Mouse (Mus musculus): ENCODE measurements around the gene D11Wsu47e. TPM values are rescaled to one million over a fixed set of nuclear protein-coding genes. Genes with fewer than 3 reads are reported as not detected.
"Not testable (repeated sequence)": the region's sequence is repeated elsewhere in the genome, so short reads cannot be mapped to it uniquely, and the experiment has no call there.

The D11Wsu47e gene
- polyA plus RNA-seq, 1 experiment from 2014 or later, result 19.2 TPM

GRCm38 (mm10) chr11:113654561-113655270, 29.5 kb upstream of the D11Wsu47e start:
- Histone ChIP-seq H3K4me2 (no peak overlapping the region), H3K4me1 (peaks cover 33% of the 10 kb centered on the region)
- no peak for ATAC-seq (ENCODE audit: insufficient number of reproducible peaks, low FRiP score, low TSS enrichment, low read depth)

GRCm38 (mm10) chr11:113656511-113656932, 27.7 kb upstream of the D11Wsu47e start:
- peaks cover 94% of the 10 kb centered on the region for H3K36me3 ChIP-seq
- no peak overlapping the region for H3K27ac ChIP-seq
- peaks cover 21% of the 10 kb centered on the region for H3K4me1 ChIP-seq
- H3K27me3 ChIP-seq, result no peaks in the 10 kb centered on the region
- H3K9me3 ChIP-seq, result no peaks in the 10 kb centered on the region
- no peak for ATAC-seq (ENCODE audit: insufficient number of reproducible peaks, low FRiP score, low TSS enrichment, low read depth)
- H3K9ac ChIP-seq, result no peak overlapping the region
- WGBS, result 87% methylated on average over 8 of the region's 8 CpGs
- H3K4me2 ChIP-seq, result no peak overlapping the region
- no peak overlapping the region for H3K4me3 ChIP-seq

More at GRCm38 (mm10) chr11:113654561-113655270, 29.5 kb upstream of the D11Wsu47e start:
- Histone ChIP-seq H3K9ac (no peak overlapping the region), H3K36me3 (peaks cover 79% of the 10 kb centered on the region), H3K27me3 (no peaks in the 10 kb centered on the region), H3K9me3 (no peaks in the 10 kb centered on the region), H3K4me3 (no peak overlapping the region), H3K27ac (peak overlapping the region; percentile 54; the same call in 1 of the 2 replicates)
- WGBS, result 32% methylated on average over 18 of the region's 18 CpGs

DNA sequence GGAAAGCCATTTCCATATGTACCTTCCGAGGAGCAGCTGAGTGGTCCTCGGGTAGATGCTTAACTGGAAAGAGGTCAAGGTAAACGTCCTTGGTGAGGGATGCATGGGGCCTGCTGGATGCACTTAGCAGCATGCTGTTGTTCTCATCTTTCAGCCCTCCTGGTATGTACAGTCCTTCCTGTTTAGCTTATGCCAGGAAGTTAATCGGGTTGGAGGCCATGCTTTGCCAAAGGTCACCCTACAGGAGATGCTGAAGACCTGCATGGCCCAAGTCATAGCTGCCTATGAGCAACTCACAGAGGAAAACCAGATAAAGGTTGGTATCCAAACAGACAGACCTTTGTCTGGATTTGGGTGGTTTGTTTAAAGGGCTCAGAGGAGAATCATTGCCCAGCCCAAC, 27.0 kb upstream of the D11Wsu47e start:
- ATAC-seq (ENCODE audit: insufficient number of reproducible peaks, low FRiP score, low TSS enrichment, low read depth), result no peak
- Histone ChIP-seq H3K36me3 (peaks cover 95% of the 10 kb centered on the region), H3K27ac (no peak overlapping the region), H3K4me2 (no peak overlapping the region), H3K4me1 (peaks cover 18% of the 10 kb centered on the region), H3K9me3 (no peaks in the 10 kb centered on the region), H3K9ac (no peak overlapping the region), H3K4me3 (no peak overlapping the region), H3K27me3 (no peaks in the 10 kb centered on the region)
- 68% methylated on average over 4 of the region's 4 CpGs for WGBS

DNA sequence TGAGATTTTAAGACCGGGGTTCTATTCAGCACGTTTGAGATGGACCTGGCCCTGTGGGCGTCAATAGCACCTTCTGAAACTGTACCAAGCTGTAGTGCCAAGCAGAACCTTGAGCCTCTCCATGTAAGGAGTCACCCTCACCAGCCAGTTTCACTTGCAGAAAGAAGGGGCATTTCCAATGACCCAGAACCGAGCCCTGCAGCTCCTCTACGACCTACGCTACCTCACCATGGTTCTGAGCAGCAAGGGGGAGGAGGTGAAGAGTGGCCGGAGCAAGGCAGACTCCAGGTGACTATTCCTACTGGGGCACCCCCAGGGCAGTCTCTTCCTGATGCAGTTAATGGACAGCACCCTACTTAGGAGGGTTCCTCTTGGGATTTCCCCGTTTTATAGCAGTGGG, 25.9 kb upstream of the D11Wsu47e start:
- Histone ChIP-seq H3K4me1 (peaks cover 18% of the 10 kb centered on the region), H3K4me2 (no peak overlapping the region), H3K9me3 (no peaks in the 10 kb centered on the region), H3K27ac (no peak overlapping the region), H3K36me3 (peaks cover 92% of the 10 kb centered on the region), H3K27me3 (no peaks in the 10 kb centered on the region), H3K4me3 (no peak overlapping the region), H3K9ac (no peak overlapping the region)
- 85% methylated on average over 8 of the region's 8 CpGs for WGBS
- no peak for ATAC-seq (ENCODE audit: insufficient number of reproducible peaks, low FRiP score, low TSS enrichment, low read depth)

GRCm38 (mm10) chr11:113658763-113659162, 25.4 kb upstream of the D11Wsu47e start:
- no peak overlapping the region for H3K4me2 ChIP-seq
- H3K27me3 ChIP-seq, result no peaks in the 10 kb centered on the region
- ATAC-seq (ENCODE audit: insufficient number of reproducible peaks, low FRiP score, low TSS enrichment, low read depth), result no peak
- H3K9ac ChIP-seq, result no peak overlapping the region
- H3K4me3 ChIP-seq, result no peak overlapping the region
- H3K27ac ChIP-seq, result no peak overlapping the region
- H3K9me3 ChIP-seq, result no peaks in the 10 kb centered on the region
- peaks cover 17% of the 10 kb centered on the region for H3K4me1 ChIP-seq
- H3K36me3 ChIP-seq, result peaks cover 92% of the 10 kb centered on the region
- 78% methylated on average over 4 of the region's 4 CpGs for WGBS

DNA sequence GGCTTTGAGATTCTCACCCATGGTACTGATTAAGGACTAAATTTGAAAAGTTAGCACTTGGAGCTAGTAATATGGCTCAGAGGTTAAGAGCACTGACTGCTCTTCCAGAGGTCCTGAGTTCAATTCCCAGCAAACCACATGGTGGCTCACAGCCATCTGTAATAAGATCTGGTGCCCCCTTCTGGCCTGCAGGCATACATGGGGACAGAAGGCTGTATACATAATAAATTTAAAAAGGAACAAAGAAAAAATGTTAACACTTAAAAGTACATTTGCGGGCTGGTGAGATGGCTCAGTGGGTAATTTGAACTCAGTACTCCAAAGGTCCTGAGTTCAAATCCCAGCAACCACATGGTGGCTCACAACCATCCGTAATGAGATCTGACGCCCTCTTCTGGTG, 24.0 kb upstream of the D11Wsu47e start:
- H3K27ac ChIP-seq; H3K4me3 ChIP-seq; H3K9me3 ChIP-seq; H3K9ac ChIP-seq; ATAC-seq (ENCODE audit: insufficient number of reproducible peaks, low FRiP score, low TSS enrichment, low read depth); H3K27me3 ChIP-seq; H3K4me2 ChIP-seq; H3K4me1 ChIP-seq: not testable (repeated sequence)
- 94% methylated on average over 3 of the region's 3 CpGs for WGBS
- H3K36me3 ChIP-seq, result peaks cover 86% of the 10 kb centered on the region

DNA sequence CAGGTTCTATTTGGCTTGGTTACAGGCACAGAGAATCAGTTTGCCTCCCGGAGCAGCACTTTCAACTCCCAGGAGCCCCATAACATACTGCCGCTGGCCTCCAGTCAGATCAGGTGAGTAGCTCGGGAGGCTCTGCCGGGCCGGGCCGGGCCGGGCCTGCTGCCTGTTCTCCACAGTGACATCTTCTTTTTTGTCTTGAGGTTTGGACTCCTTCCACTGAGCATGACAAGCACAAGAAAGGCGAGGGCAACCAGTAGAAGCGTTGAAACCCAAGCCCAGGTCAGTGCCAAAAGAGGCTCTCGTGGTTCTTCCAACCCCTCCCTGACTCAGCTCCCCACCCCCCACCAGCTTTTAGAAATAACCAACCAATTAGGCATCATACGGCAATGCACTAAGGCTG, 23.3 kb upstream of the D11Wsu47e start:
- no peaks in the 10 kb centered on the region for H3K27me3 ChIP-seq
- H3K36me3 ChIP-seq, result peaks cover 78% of the 10 kb centered on the region
- no peaks in the 10 kb centered on the region for H3K9me3 ChIP-seq
- WGBS, result 85% methylated on average over 11 of the region's 11 CpGs
- no peak overlapping the region for H3K9ac ChIP-seq
- H3K4me3 ChIP-seq, result no peak overlapping the region
- H3K4me2 ChIP-seq, result no peak overlapping the region
- no peak for ATAC-seq (ENCODE audit: insufficient number of reproducible peaks, low FRiP score, low TSS enrichment, low read depth)
- H3K27ac ChIP-seq, result no peak overlapping the region
- no peaks in the 10 kb centered on the region for H3K4me1 ChIP-seq

DNA sequence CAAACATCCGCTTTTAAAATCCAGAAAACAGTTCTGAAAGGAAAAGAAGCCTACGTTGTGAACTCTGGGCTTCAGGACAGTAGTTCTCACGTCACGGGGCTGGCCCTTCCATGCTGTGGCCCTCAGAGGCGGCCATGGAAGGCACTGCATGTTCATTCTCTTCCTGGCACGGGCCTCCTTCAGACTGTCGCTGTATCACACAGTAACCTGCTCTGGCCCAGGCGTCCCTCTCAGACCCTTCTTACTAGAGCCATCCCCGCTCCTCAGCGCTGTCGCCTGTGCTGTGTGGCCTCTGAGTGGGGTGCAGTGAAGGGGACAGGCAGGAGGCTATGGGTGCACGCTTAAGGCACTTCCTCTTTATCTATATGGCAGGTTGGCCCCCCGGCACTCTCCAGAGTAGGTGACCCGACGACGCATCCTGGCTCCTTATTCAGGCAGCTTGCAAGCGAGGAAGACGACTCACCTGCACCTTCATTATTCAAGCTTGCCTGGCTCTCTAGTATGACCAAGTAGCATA, 22.3 kb upstream of the D11Wsu47e start:
- Histone ChIP-seq H3K4me2 (no peak overlapping the region), H3K9me3 (no peaks in the 10 kb centered on the region), H3K4me3 (no peak overlapping the region), H3K36me3 (peaks cover 69% of the 10 kb centered on the region), H3K4me1 (no peaks in the 10 kb centered on the region), H3K27me3 (no peaks in the 10 kb centered on the region), H3K27ac (no peak overlapping the region), H3K9ac (no peak overlapping the region)
- 91% methylated on average over 18 of the region's 18 CpGs for WGBS
- no peak for ATAC-seq (ENCODE audit: insufficient number of reproducible peaks, low FRiP score, low TSS enrichment, low read depth)

- 73% methylated on average over 2 of the region's 2 CpGs for WGBS
- ATAC-seq (ENCODE audit: insufficient number of reproducible peaks, low FRiP score, low TSS enrichment, low read depth), result no peak
- Histone ChIP-seq H3K9me3 (no peaks in the 10 kb centered on the region), H3K4me2 (no peak overlapping the region), H3K27me3 (no peaks in the 10 kb centered on the region), H3K4me1 (peaks cover 7% of the 10 kb centered on the region; the same call in 1 of the 2 replicates), H3K4me3 (no peak overlapping the region), H3K27ac (no peak overlapping the region), H3K36me3 (peaks cover 58% of the 10 kb centered on the region), H3K9ac (no peak overlapping the region)
These were observed 19.9 kb upstream of the D11Wsu47e start for GRCm38 (mm10) chr11:113664279-113664678.

DNA sequence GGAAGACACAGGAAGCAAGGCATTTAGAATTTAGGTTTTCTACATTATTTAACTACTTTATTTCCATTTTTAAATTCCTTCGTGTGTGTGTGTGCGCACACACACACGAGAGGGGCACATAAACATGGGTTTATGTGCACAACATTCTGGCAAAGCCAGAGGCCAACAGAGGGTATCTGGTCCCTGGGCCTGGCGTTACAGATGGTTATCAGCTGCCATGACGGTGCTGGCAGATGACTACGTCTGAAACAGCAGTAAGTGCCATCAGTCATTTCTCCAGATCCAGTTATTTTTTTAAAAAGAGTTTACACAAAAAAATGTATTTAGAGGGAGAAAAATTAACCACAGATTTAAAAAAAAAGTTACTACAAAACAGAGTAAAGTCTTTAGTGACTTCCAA, 18.0 kb upstream of the D11Wsu47e start:
- Histone ChIP-seq H3K4me2 (no peak overlapping the region), H3K36me3 (peaks cover 55% of the 10 kb centered on the region)

GRCm38 (mm10) chr11:113666648-113667047, 17.6 kb upstream of the D11Wsu47e start:
- ATAC-seq (ENCODE audit: insufficient number of reproducible peaks, low FRiP score, low TSS enrichment, low read depth), result no peak
- no peak overlapping the region for H3K4me2 ChIP-seq

More for the DNA sequence above, 18.0 kb upstream of the D11Wsu47e start:
- WGBS, result 74% methylated on average over 6 of the region's 6 CpGs
- H3K27me3 ChIP-seq, result no peaks in the 10 kb centered on the region
- no peak for ATAC-seq (ENCODE audit: insufficient number of reproducible peaks, low FRiP score, low TSS enrichment, low read depth)
- H3K4me1 ChIP-seq, result peaks cover 7% of the 10 kb centered on the region; the same call in 1 of the 2 replicates
- H3K9ac ChIP-seq, result no peak overlapping the region
- no peaks in the 10 kb centered on the region for H3K9me3 ChIP-seq
- H3K4me3 ChIP-seq, result no peak overlapping the region
- no peak overlapping the region for H3K27ac ChIP-seq

GRCm38 (mm10) chr11:113667122-113667521, 17.1 kb upstream of the D11Wsu47e start:
- no peak for ATAC-seq (ENCODE audit: insufficient number of reproducible peaks, low FRiP score, low TSS enrichment, low read depth)
- Histone ChIP-seq H3K9me3 (no peaks in the 10 kb centered on the region), H3K27ac (no peak overlapping the region), H3K36me3 (peaks cover 54% of the 10 kb centered on the region), H3K4me1 (peaks cover 7% of the 10 kb centered on the region; the same call in 1 of the 2 replicates), H3K4me3 (no peak overlapping the region), H3K9ac (no peak overlapping the region), H3K4me2 (no peak overlapping the region), H3K27me3 (no peaks in the 10 kb centered on the region)
- WGBS, result 56% methylated on average over 2 of the region's 2 CpGs

More at GRCm38 (mm10) chr11:113666648-113667047, 17.6 kb upstream of the D11Wsu47e start:
- H3K4me3 ChIP-seq, result no peak overlapping the region
- WGBS, result 47% methylated on average over 10 of the region's 10 CpGs
- H3K9ac ChIP-seq, result no peak overlapping the region
- H3K27ac ChIP-seq, result no peak overlapping the region
- H3K36me3 ChIP-seq, result peaks cover 55% of the 10 kb centered on the region
- H3K27me3 ChIP-seq, result no peaks in the 10 kb centered on the region
- no peaks in the 10 kb centered on the region for H3K9me3 ChIP-seq
- peaks cover 7% of the 10 kb centered on the region; the same call in 1 of the 2 replicates for H3K4me1 ChIP-seq

Data from limb, embryonic 15.5 days (tissue).